Mouse (Mus musculus) intestine, postnatal 0 days (tissue): ENCODE results near the gene Cdk4. TPM values are rescaled to one million over a fixed set of nuclear protein-coding genes. Genes with fewer than 3 reads are reported as not detected.

ENCODE experiments used
- ATAC-seq: fragments of 200-750 bp; cut with Nextera tagmentation; 2 replicates; pipeline ENCODE4 v1.8.0; 2017; ENCODE audit warnings: mild to moderate bottlenecking, moderate TSS enrichment, moderate library complexity
- H3K27ac ChIP-seq: fragments of 300-500 bp; sonication (generic); 2 replicates; pipeline ENCODE4 v1.5.1; 2014; ENCODE audit warnings: mild to moderate bottlenecking, low read depth, low read length, moderate library complexity
- H3K27me3 ChIP-seq: fragments of 300-500 bp; sonication (generic); replicated peaks from 2 replicates; pipeline ENCODE4 v1.6.1; 2014; ENCODE audit warnings: low read length, mixed read lengths; ENCODE audit not compliant: control insufficient read depth, insufficient read depth
- H3K36me3 ChIP-seq: fragments of 300-500 bp; sonication (generic); 2 replicates; pipeline ENCODE4 v1.6.1; 2014; ENCODE audit warnings: mild to moderate bottlenecking, moderate library complexity; ENCODE audit not compliant: control insufficient read depth, insufficient read depth
- H3K4me1 ChIP-seq: fragments of 300-500 bp; sonication (generic); replicated peaks from 2 replicates; pipeline ENCODE4 v1.6.1; 2014; ENCODE audit warnings: antibody characterized with exemption, low read length, mixed read lengths; ENCODE audit not compliant: control insufficient read depth, insufficient read depth
- H3K4me2 ChIP-seq: fragments of 300-500 bp; sonication (generic); replicated peaks from 2 replicates; pipeline ENCODE4 v1.6.1; 2014; ENCODE audit warnings: low read depth, mild to moderate bottlenecking, moderate library complexity
- H3K4me3 ChIP-seq: fragments of 300-500 bp; sonication (generic); 2 replicates; pipeline ENCODE4 v1.5.1; 2014; ENCODE audit warnings: low read depth, low read length
- H3K9ac ChIP-seq: fragments of 300-500 bp; sonication (generic); 2 replicates; pipeline ENCODE4 v1.6.1; 2014; ENCODE audit warnings: mild to moderate bottlenecking, low read depth, low read length
- H3K9me3 ChIP-seq: fragments of 300-500 bp; sonication (generic); 2 replicates; pipeline ENCODE4 v1.6.1; 2016; ENCODE audit warnings: mixed run types; ENCODE audit not compliant: control insufficient read depth
- CTCF ChIP-seq: sonication (generic); IDR thresholded peaks from 2 replicates; pipeline ENCODE4 v1.5.1; 2016; ENCODE audit warnings: low read depth, mild to moderate bottlenecking, control low read depth, antibody characterized with exemption, moderate library complexity
- whole genome bisulfite sequencing: fragments of 180-500 bp; shearing (Covaris S2); extraction: QIAGEN DNeasy Blood & Tissue Kit; methylation state at CpG from one replicate; pipeline ENCODE4 v1.1.7; 2014; 5-methylcytosine and 5-hydroxymethylcytosine counted together
- polyA plus RNA-seq: library from polyadenylated mRNA; unstranded; fragments of >200 nt; fragmentation: Nextera tagmentation; extraction: Ambion mirVana; gene quantifications from 2 replicates; pipeline ENCODE4 v1.2.1, GENCODE M21; 2015

The Cdk4 gene
- polyA plus RNA-seq, 1 experiment from 2014 or later, result 515 TPM

GRCm38 (mm10) chr10:127083292-127083914, 20.1 kb downstream of the Cdk4 start:
- H3K4me3 ChIP-seq, result no peak overlapping the region
- peaks cover 5% of the 10 kb centered on the region; the same call in 1 of the 2 replicates for H3K4me1 ChIP-seq
- H3K36me3 ChIP-seq, result no peaks in the 10 kb centered on the region
- 0 out of 2 replicates have a peak, but pooled peaks have one; percentile 7 for TF ChIP-seq CTCF
- H3K9ac ChIP-seq, result no peak overlapping the region
- H3K27me3 ChIP-seq, result peaks cover 70% of the 10 kb centered on the region
- WGBS, result 31% methylated on average over 8 of the region's 8 CpGs
- H3K9me3 ChIP-seq, result no peaks in the 10 kb centered on the region
- no peak for ATAC-seq
- no peak overlapping the region for H3K4me2 ChIP-seq
- H3K27ac ChIP-seq, result 0 out of 2 replicates have a peak overlapping the region, but pooled peaks have one; percentile 7

DNA sequence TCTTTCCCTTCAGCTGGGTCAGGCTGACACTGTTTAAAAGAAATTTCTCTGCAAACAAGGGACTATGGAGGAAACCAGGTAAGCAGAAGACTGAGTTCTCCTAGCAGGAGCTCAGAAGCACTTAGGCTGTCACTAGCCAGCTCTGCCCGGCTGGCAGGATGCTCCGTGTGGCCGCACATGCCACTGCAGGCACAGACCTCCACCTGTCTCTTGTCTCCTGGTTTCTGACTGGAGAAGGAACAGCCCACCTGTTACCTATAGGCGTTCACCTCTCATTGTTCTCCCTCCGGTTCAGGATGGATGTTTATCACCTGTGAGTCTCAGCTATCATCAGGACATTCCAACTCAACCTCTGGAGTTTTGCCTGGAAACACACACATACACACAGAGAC, 20.6 kb downstream of the Cdk4 start:
- Histone ChIP-seq H3K4me2 (no peak overlapping the region), H3K4me3 (no peak overlapping the region), H3K9ac (no peak overlapping the region), H3K9me3 (no peaks in the 10 kb centered on the region), H3K36me3 (no peaks in the 10 kb centered on the region), H3K27me3 (peaks cover 66% of the 10 kb centered on the region), H3K4me1 (peaks cover 5% of the 10 kb centered on the region; the same call in 1 of the 2 replicates), H3K27ac (no peak overlapping the region)
- 23% methylated on average over 5 of the region's 5 CpGs for WGBS
- ATAC-seq, result no peak
- peak; percentile 17; the same call in 1 of the 2 replicates for TF ChIP-seq CTCF

- Histone ChIP-seq H3K4me3 (no peak overlapping the region), H3K9me3 (no peaks in the 10 kb centered on the region), H3K27ac (no peak overlapping the region), H3K36me3 (no peaks in the 10 kb centered on the region), H3K4me2 (no peak overlapping the region), H3K9ac (no peak overlapping the region), H3K4me1 (peaks cover 5% of the 10 kb centered on the region; the same call in 1 of the 2 replicates), H3K27me3 (peaks cover 66% of the 10 kb centered on the region)
- TF ChIP-seq CTCF, result no peak
- ATAC-seq, result no peak
- WGBS, result 76% methylated on average over 9 of the region's 9 CpGs
These were observed 21.7 kb downstream of the Cdk4 start for GRCm38 (mm10) chr10:127085052-127085451.

DNA sequence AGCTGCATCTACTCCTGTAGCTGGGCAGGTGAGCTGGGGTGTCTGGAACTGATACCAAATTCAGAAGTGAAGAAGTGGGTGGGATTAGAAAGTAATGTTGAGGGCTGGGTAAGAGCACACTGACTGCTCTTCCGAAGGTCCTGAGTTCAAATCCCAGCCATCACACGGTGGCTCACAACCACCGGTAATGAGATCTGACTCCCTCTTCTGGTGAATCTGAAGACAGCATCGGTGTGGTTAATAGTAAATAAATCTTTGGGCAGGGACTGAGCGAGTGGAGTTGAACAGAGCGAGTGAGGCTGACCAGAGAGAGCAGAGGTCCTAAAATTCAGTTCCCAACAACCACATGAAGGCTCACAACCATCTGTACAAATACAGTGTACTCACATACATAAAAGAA, 22.3 kb downstream of the Cdk4 start:
- 55% methylated on average over 6 of the region's 6 CpGs for WGBS

GRCm38 (mm10) chr10:127090560-127091411, 27.5 kb downstream of the Cdk4 start:
- H3K27ac ChIP-seq, result no peak overlapping the region
- peaks cover 48% of the 10 kb centered on the region for H3K27me3 ChIP-seq
- H3K36me3 ChIP-seq, result peaks cover 11% of the 10 kb centered on the region; the same call in 1 of the 2 replicates
- no peak overlapping the region for H3K9ac ChIP-seq
- H3K4me2 ChIP-seq, result peak overlapping the region; percentile 45
- no peaks in the 10 kb centered on the region; the same call in 1 of the 2 replicates for H3K4me1 ChIP-seq
- peak overlapping the region; percentile 25 for H3K4me3 ChIP-seq
- 10% methylated on average over 57 of the region's 57 CpGs for WGBS
- no peak for TF ChIP-seq CTCF
- no peak; the same call in 1 of the 2 replicates for ATAC-seq
- H3K9me3 ChIP-seq, result no peaks in the 10 kb centered on the region

More for the DNA sequence above, 22.3 kb downstream of the Cdk4 start:
- Histone ChIP-seq H3K4me3 (no peak overlapping the region), H3K27me3 (peaks cover 66% of the 10 kb centered on the region), H3K27ac (no peak overlapping the region), H3K9me3 (no peaks in the 10 kb centered on the region), H3K4me2 (no peak overlapping the region), H3K9ac (no peak overlapping the region), H3K4me1 (peaks cover 5% of the 10 kb centered on the region; the same call in 1 of the 2 replicates), H3K36me3 (no peaks in the 10 kb centered on the region)
- peak; percentile 36; the same call in 1 of the 2 replicates for TF ChIP-seq CTCF
- ATAC-seq, result no peak
